Mouse (Mus musculus) testis, adult 2 months (tissue): ENCODE results near the gene Nt5dc1.

Experiments used
- CTCF ChIP-seq: fragments of 200-500 bp; IDR thresholded peaks from 2 replicates; pipeline ENCODE4 v1.5.1; 2012; ENCODE audit warnings: low read depth, mild to moderate bottlenecking, inconsistent platforms, low read length, moderate library complexity; ENCODE audit not compliant: control insufficient read depth, insufficient read depth, insufficient replicate concordance
- POLR2A ChIP-seq: fragments of 200-500 bp; IDR thresholded peaks from 2 replicates; pipeline ENCODE4 v1.6.1; 2012; ENCODE audit warnings: low read depth, mild to moderate bottlenecking, inconsistent platforms, low read length, moderate library complexity; ENCODE audit not compliant: control insufficient read depth

GRCm38 (mm10) chr10:34358263-34358662 lies 60.1 kb downstream of the Nt5dc1 start:
- no peak for TF ChIP-seq CTCF
- no peak for TF ChIP-seq POLR2A
